24 mouse cellular contexts compared by ENCODE assay signal in genomic region chr17:65725381-65725780, GRCm38 (mm10). TPM values are rescaled to one million over a fixed set of nuclear protein-coding genes. Genes with fewer than 3 reads are reported as not detected.
DNase-seq lines count a peak whose midpoint lies in the region; ATAC-seq and TF ChIP-seq lines count a peak whose summit lies in the region.
"Had no signal": no experiment of that assay in that cellular context is flagged by ENCODE, and none has a peak within 500 bp of the region (broad histone marks: within the 10 kb centered on the region; RNA-seq: fewer than 3 reads in every experiment).

No protein-coding gene starts in this region.

- TF ChIP-seq CTCF in bone marrow macrophage, adult 2 months (IDR thresholded peaks at IDR 0.05; ENCODE audit: low read depth, low read length) = no peak

- no peak overlapping the region for H3K4me3 ChIP-seq in hindbrain, embryonic 10.5 days
- no peak overlapping the region for H3K4me3 ChIP-seq in hindbrain, embryonic 11.5 days (ENCODE audit: low read depth, low read length)
- peak overlapping the region in 1 of 2 experiments; percentile 25; a peak in 1 of 4 replicates for H3K4me3 ChIP-seq in ES-E14 (ENCODE audit: insufficient read depth in 1 of 2, low read depth in 1 of 2, low read length in 2 of 2, poor library complexity in 1 of 2, severe bottlenecking in 1 of 2)
- no peak overlapping the region for H3K4me3 ChIP-seq in bone marrow macrophage, adult 2 months (ENCODE audit: insufficient read depth, low read length)
- no peak overlapping the region for H3K4me3 ChIP-seq in kidney, embryonic 15.5 days (replicated peaks)
- H3K4me3 ChIP-seq: embryonic facial prominence, embryonic 13.5 days; forebrain, embryonic 12.5 days; heart, adult 2 months; heart, embryonic 15.5 days; hindbrain, embryonic 12.5 days had no signal

- no peak overlapping the region for H3K27ac ChIP-seq in hindbrain, embryonic 10.5 days
- no peak overlapping the region for H3K27ac ChIP-seq in hindbrain, embryonic 11.5 days (ENCODE audit: low read depth, low read length)
- H3K27ac ChIP-seq in ES-E14 (ENCODE audit: insufficient read depth, low read depth, low read length, poor library complexity, severe bottlenecking) = peak overlapping the region; percentile 68
- H3K27ac ChIP-seq in bone marrow macrophage, adult 2 months (ENCODE audit: insufficient read depth, low read depth, low read length) = peak overlapping the region; percentile 100
- no peak overlapping the region for H3K27ac ChIP-seq in kidney, embryonic 15.5 days
- H3K27ac ChIP-seq: embryonic facial prominence, embryonic 13.5 days; forebrain, embryonic 12.5 days; heart, adult 2 months; heart, embryonic 15.5 days; hindbrain, embryonic 12.5 days had no signal

- TF ChIP-seq POLR2A in bone marrow macrophage, adult 2 months (IDR thresholded peaks at IDR 0.05; ENCODE audit: borderline replicate concordance, low read depth, low read length) = no peak

- H3K4me1 ChIP-seq in hindbrain, embryonic 10.5 days (replicated peaks) = peaks cover 12% of the 10 kb centered on the region
- no peaks in the 10 kb centered on the region for H3K4me1 ChIP-seq in hindbrain, embryonic 11.5 days (replicated peaks; ENCODE audit: control insufficient read depth, insufficient read depth, low read length)
- H3K4me1 ChIP-seq in ES-E14 (ENCODE audit: control insufficient read depth in 2 of 2, insufficient read depth in 2 of 2, low read length in 2 of 2, poor library complexity in 1 of 2) = peaks cover 15 to 29% of the 10 kb centered on the region in 2 experiments; a peak in 3 of 4 replicates
- peaks cover 40% of the 10 kb centered on the region for H3K4me1 ChIP-seq in bone marrow macrophage, adult 2 months (ENCODE audit: control insufficient read depth, insufficient read depth, low read length)
- no peaks in the 10 kb centered on the region for H3K4me1 ChIP-seq in kidney, embryonic 15.5 days
- H3K4me1 ChIP-seq: embryonic facial prominence, embryonic 13.5 days had no signal

- H3K9ac ChIP-seq in hindbrain, embryonic 11.5 days (ENCODE audit: low read depth, low read length) = no peak overlapping the region
- H3K9ac ChIP-seq in ES-E14 (ENCODE audit: insufficient read depth, low read depth, low read length, poor library complexity, severe bottlenecking) = 0 out of 2 replicates have a peak overlapping the region, but pooled peaks have one; percentile 19
- no peak overlapping the region for H3K9ac ChIP-seq in kidney, embryonic 15.5 days
- H3K9ac ChIP-seq: embryonic facial prominence, embryonic 13.5 days; forebrain, embryonic 12.5 days; heart, embryonic 15.5 days; hindbrain, embryonic 12.5 days had no signal

- H3K9me3 ChIP-seq in hindbrain, embryonic 10.5 days = no peaks in the 10 kb centered on the region
- H3K9me3 ChIP-seq in hindbrain, embryonic 11.5 days (ENCODE audit: control insufficient read depth, low read length) = no peaks in the 10 kb centered on the region
- H3K9me3 ChIP-seq in ES-E14 (ENCODE audit: control insufficient read depth, insufficient read depth, low read depth, low read length) = no peaks in the 10 kb centered on the region
- no peaks in the 10 kb centered on the region for H3K9me3 ChIP-seq in kidney, embryonic 15.5 days (replicated peaks)
- H3K9me3 ChIP-seq: embryonic facial prominence, embryonic 13.5 days; heart, embryonic 15.5 days; hindbrain, embryonic 12.5 days had no signal

- no peak for ATAC-seq in hindbrain, embryonic 11.5 days (ENCODE audit: low FRiP score)
- no peak for ATAC-seq in kidney, embryonic 15.5 days (replicated peaks; ENCODE audit: low FRiP score)
- ATAC-seq in frontal cortex, adult (ENCODE audit: low TSS enrichment) = no peak
- ATAC-seq: forebrain, embryonic 16.5 days; hindbrain, embryonic 16.5 days; inflammation-experienced regulatory T-cells, adult 6 months; intestine, postnatal 0 days had no signal

- H3K27me3 ChIP-seq in hindbrain, embryonic 10.5 days (ENCODE audit: insufficient read depth, poor library complexity, severe bottlenecking) = no peaks in the 10 kb centered on the region
- H3K27me3 ChIP-seq in hindbrain, embryonic 11.5 days (ENCODE audit: control insufficient read depth, insufficient read depth, low read length) = no peaks in the 10 kb centered on the region
- H3K27me3 ChIP-seq in kidney, embryonic 15.5 days = no peaks in the 10 kb centered on the region
- H3K27me3 ChIP-seq: embryonic facial prominence, embryonic 13.5 days; forebrain, embryonic 12.5 days; heart, embryonic 15.5 days; hindbrain, embryonic 12.5 days had no signal

- no peak overlapping the region for H3K4me2 ChIP-seq in hindbrain, embryonic 11.5 days (replicated peaks; ENCODE audit: low read depth, low read length)
- no peak overlapping the region for H3K4me2 ChIP-seq in kidney, embryonic 15.5 days
- H3K4me2 ChIP-seq: embryonic facial prominence, embryonic 13.5 days; forebrain, embryonic 12.5 days; heart, embryonic 11.5 days; heart, embryonic 15.5 days; hindbrain, embryonic 12.5 days had no signal

- DNase-seq in hindbrain, embryonic 10.5 days (ENCODE audit: low spot score) = peak; percentile 21
- DNase-seq in hindbrain, embryonic 11.5 days (ENCODE audit: low spot score) = no peak
- DNase-seq in 416B (ENCODE audit: low read depth) = peak; percentile 43
- DNase-seq in ES-E14 (ENCODE audit: low read depth, low spot score) = no peak
- no peak for DNase-seq in cerebellum, adult 8-10 months
- DNase-seq: adrenal gland, postnatal 10 days; cerebellum, adult 11 months; cerebellum, adult 9-11 months; cerebellum, postnatal 36 days; gastrocnemius, postnatal 14 days; heart, adult 2 months; heart, postnatal 14 days had no signal

- peaks cover 22% of the 10 kb centered on the region for H3K36me3 ChIP-seq in hindbrain, embryonic 10.5 days
- H3K36me3 ChIP-seq in hindbrain, embryonic 11.5 days (ENCODE audit: control insufficient read depth, insufficient read depth, low read length) = no peaks in the 10 kb centered on the region
- H3K36me3 ChIP-seq in ES-E14 (ENCODE audit: control insufficient read depth, insufficient read depth, low read length, poor library complexity, severe bottlenecking) = no peaks in the 10 kb centered on the region; the same call in 1 of the 2 replicates
- H3K36me3 ChIP-seq in kidney, embryonic 15.5 days = peaks cover 4% of the 10 kb centered on the region
- H3K36me3 ChIP-seq: embryonic facial prominence, embryonic 13.5 days; forebrain, embryonic 12.5 days; heart, embryonic 15.5 days had no signal

- 38% methylated on average over 8 of the region's 8 CpGs for WGBS in hindbrain, embryonic 10.5 days
- WGBS in hindbrain, embryonic 11.5 days = 40% methylated on average over 8 of the region's 8 CpGs
- WGBS in kidney, embryonic 15.5 days = 66% methylated on average over 8 of the region's 8 CpGs

- in situ Hi-C loops in ES-E14 (cut with MboI; ENCODE audit: low sequenced_read_pairs in 2 of 2, unreplicated experiment in 2 of 2) = no loop called here

TF ChIP-seq in ES-E14, 5 proteins besides CTCF, POLR2A, EP300 and RAD21:
- TF ChIP-seq ZC3H11A (IDR thresholded peaks at IDR 0.05; ENCODE audit: borderline replicate concordance, low read depth, low read length) (no peak), ZNF384 (IDR thresholded peaks at IDR 0.05; ENCODE audit: low read depth, low read length) (no peak), CHD2 (IDR thresholded peaks at IDR 0.05; ENCODE audit: low read depth, low read length) (peak; percentile 60; the same call in 1 of the 2 replicates)

RNA-seq across cellular contexts. Expression of gene Rab31, which starts 47.2 kb away (rescaled TPM):
- polyA plus RNA-seq in hindbrain, embryonic 10.5 days (2016; fragmentation: Nextera tagmentation; extraction: Ambion mirVana) = 60.8 and 63.2 TPM in 2 replicates
- 74.8 and 82.0 TPM in 2 replicates for polyA plus RNA-seq in hindbrain, embryonic 11.5 days (2014; fragmentation: Nextera tagmentation; extraction: Ambion mirVana)
- total RNA-seq in ES-E14 (2012; rRNA removed) = 16.4 and 22.8 TPM in 2 replicates
- polyA plus RNA-seq in bone marrow macrophage, adult 2 months (2012; ENCODE audit: insufficient read depth, insufficient read length, missing spikeins) = 122 and 128 TPM in 2 replicates
- polyA plus RNA-seq in kidney, embryonic 15.5 days (2015; fragmentation: Nextera tagmentation; extraction: Ambion mirVana) = 32.9 and 33.6 TPM in 2 replicates

RNA-seq across cellular contexts. Expression of gene Ppp4r1, which starts 57.0 kb away (rescaled TPM):
- polyA plus RNA-seq in hindbrain, embryonic 10.5 days (2016; fragmentation: Nextera tagmentation; extraction: Ambion mirVana) = 51.0 and 59.6 TPM in 2 replicates
- 48.9 and 56.8 TPM in 2 replicates for polyA plus RNA-seq in hindbrain, embryonic 11.5 days (2014; fragmentation: Nextera tagmentation; extraction: Ambion mirVana)
- total RNA-seq in ES-E14 (2012; rRNA removed) = 40.3 and 48.9 TPM in 2 replicates
- polyA plus RNA-seq in bone marrow macrophage, adult 2 months (2012; ENCODE audit: insufficient read depth, insufficient read length, missing spikeins) = 58.9 and 64.0 TPM in 2 replicates
- polyA plus RNA-seq in kidney, embryonic 15.5 days (2015; fragmentation: Nextera tagmentation; extraction: Ambion mirVana) = 42.3 and 44.6 TPM in 2 replicates

Comparison
In these comparisons a context has a peak if more than half of its experiments do, and no peak if none do; other contexts are left out.
1. DNase-seq: peak in hindbrain, embryonic 10.5 days (single experiment) and 416B (single experiment); none in hindbrain, embryonic 11.5 days (single experiment), ES-E14 (single experiment) and cerebellum, adult 8-10 months (single experiment).
2. H3K27ac ChIP-seq: peak in ES-E14 (single experiment) and bone marrow macrophage, adult 2 months (single experiment); none in hindbrain, embryonic 10.5 days (single experiment), hindbrain, embryonic 11.5 days (single experiment) and kidney, embryonic 15.5 days (single experiment).